9 mouse cellular contexts compared by ENCODE assay signal in the genomic region with DNA sequence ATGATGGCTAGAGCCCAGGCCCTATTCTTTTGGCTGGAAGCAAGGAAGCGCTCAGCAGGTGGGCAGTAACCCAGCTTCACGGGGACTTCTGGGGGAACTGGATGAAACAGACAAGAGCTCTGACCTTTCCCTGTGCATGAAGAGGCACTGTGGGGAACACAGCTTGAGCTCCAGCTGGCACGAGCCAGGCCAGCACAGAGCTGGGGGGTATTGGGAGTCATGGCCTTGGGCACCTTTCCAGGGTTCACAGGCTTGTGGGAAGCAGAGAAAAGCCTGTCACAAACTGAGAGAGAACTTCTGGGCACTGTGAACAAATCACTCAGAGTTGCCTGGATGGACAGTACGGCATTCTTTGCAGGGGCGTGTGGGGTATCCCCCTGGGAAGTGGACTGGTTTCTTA.
DNase-seq lines count a peak whose midpoint lies in the region.
"Had no signal": no experiment of that assay in that cellular context is flagged by ENCODE, and none has a peak within 500 bp of the region (broad histone marks: within the 10 kb centered on the region; RNA-seq: fewer than 3 reads in every experiment).

No protein-coding gene starts in this region.

- DNase-seq in heart, postnatal 4 days = peak; percentile 31
- no peak for DNase-seq in heart, adult 8-10 months (ENCODE audit: low spot score)
- peak; percentile 38 to 41 for DNase-seq in right cerebral cortex, postnatal 10 days (ENCODE audit: low spot score in 2 of 2)
- no peak for DNase-seq in right cerebral cortex, postnatal 14 days
- DNase-seq in brain, adult 2 months (ENCODE audit: low read depth, low spot score) = peak; percentile 12
- peak; percentile 80 for DNase-seq in testis, postnatal 10 days (ENCODE audit: low spot score)
- DNase-seq in MN1 (ENCODE audit: low spot score) = no peak
- no peak for DNase-seq in thymus, postnatal 4 days
- DNase-seq: liver had no signal

Comparison
In these comparisons a context has a peak if more than half of its experiments do, and no peak if none do; other contexts are left out.
1. DNase-seq: peak in heart, postnatal 4 days (single experiment), right cerebral cortex, postnatal 10 days (2 of 2), brain, adult 2 months (single experiment) and testis, postnatal 10 days (single experiment); none in heart, adult 8-10 months (single experiment), right cerebral cortex, postnatal 14 days (single experiment), MN1 (single experiment) and thymus, postnatal 4 days (single experiment).